Comparison of ENCODE assay signal across 8 mouse cellular contexts in genomic region chr19:45017216-45017771, GRCm38 (mm10). TPM values are rescaled to one million over a fixed set of nuclear protein-coding genes. Genes with fewer than 3 reads are reported as not detected.
DNase-seq lines count a peak whose midpoint lies in the region; ATAC-seq and TF ChIP-seq lines count a peak whose summit lies in the region.

No protein-coding gene starts in this region.

- H3K4me1 ChIP-seq in forebrain, embryonic 12.5 days = peaks cover 77% of the 10 kb centered on the region
- peaks cover 36% of the 10 kb centered on the region for H3K4me1 ChIP-seq in lung, embryonic 14.5 days (ENCODE audit: insufficient read depth)

- peak overlapping the region; percentile 79 for H3K4me2 ChIP-seq in forebrain, embryonic 12.5 days
- H3K4me2 ChIP-seq in lung, embryonic 14.5 days = peak overlapping the region; percentile 97

- peak overlapping the region; percentile 94 for H3K9ac ChIP-seq in forebrain, embryonic 12.5 days
- H3K9ac ChIP-seq in lung, embryonic 14.5 days = peak overlapping the region; percentile 91

- WGBS in forebrain, embryonic 12.5 days = 0% methylated on average over 15 of the region's 27 CpGs
- under 1% methylated on average over 24 of the region's 27 CpGs for WGBS in lung, embryonic 14.5 days

- intact Hi-C loops in heart, postnatal 14 days (cut with DNase I) = no loop called here

- DNase-seq in adrenal gland, postnatal 36 days = peak; percentile 81 to 87
- DNase-seq in heart, postnatal 14 days = peak; percentile 89 to 92
- DNase-seq in layer of hippocampus, adult 8-10 months (ENCODE audit: low spot score in 2 of 2) = peak; percentile 73 to 82
- peak; percentile 90 for DNase-seq in lung, embryonic 14.5 days
- peak; percentile 84 for DNase-seq in ovary, postnatal 36 days (ENCODE audit: low spot score)
- DNase-seq in urinary bladder, postnatal 14 days (ENCODE audit: low spot score) = peak; percentile 86

- peak overlapping the region; percentile 99 for H3ac ChIP-seq in C2C12 (ENCODE audit: control insufficient read depth, insufficient read length, low read depth)

- H3K79me3 ChIP-seq in C2C12 (ENCODE audit: low read depth) = peaks cover 38% of the 10 kb centered on the region

- H3K27ac ChIP-seq in forebrain, embryonic 12.5 days = peak overlapping the region; percentile 98
- H3K27ac ChIP-seq in lung, embryonic 14.5 days (ENCODE audit: low read depth) = peak overlapping the region; percentile 99

- no peaks in the 10 kb centered on the region for H3K27me3 ChIP-seq in C2C12 (ENCODE audit: control insufficient read depth, insufficient read depth, insufficient read length)
- H3K27me3 ChIP-seq in forebrain, embryonic 12.5 days = no peaks in the 10 kb centered on the region
- no peaks in the 10 kb centered on the region for H3K27me3 ChIP-seq in lung, embryonic 14.5 days (ENCODE audit: insufficient read depth, low read length)

- peaks cover 50% of the 10 kb centered on the region for H3K79me2 ChIP-seq in C2C12 (ENCODE audit: control insufficient read depth, insufficient read depth)

- H3K36me3 ChIP-seq in C2C12 (ENCODE audit: control insufficient read depth, insufficient read depth) = peaks cover 14% of the 10 kb centered on the region
- H3K36me3 ChIP-seq in forebrain, embryonic 12.5 days (replicated peaks) = peaks cover 15% of the 10 kb centered on the region
- peaks cover 18% of the 10 kb centered on the region for H3K36me3 ChIP-seq in lung, embryonic 14.5 days (ENCODE audit: insufficient read depth)

- peak overlapping the region; percentile 53 for H3K4me3 ChIP-seq in C2C12 (ENCODE audit: insufficient read depth, poor library complexity, severe bottlenecking)
- H3K4me3 ChIP-seq in forebrain, embryonic 12.5 days (replicated peaks) = peak overlapping the region; percentile 72
- peak overlapping the region; percentile 64 for H3K4me3 ChIP-seq in lung, embryonic 14.5 days (ENCODE audit: low read depth, low read length)

- peak; percentile 72 for ATAC-seq in forebrain, embryonic 12.5 days (ENCODE audit: low FRiP score)
- ATAC-seq in lung, embryonic 14.5 days (ENCODE audit: insufficient read depth) = peak; percentile 47

- H3K9me3 ChIP-seq in forebrain, embryonic 12.5 days = no peaks in the 10 kb centered on the region
- H3K9me3 ChIP-seq in lung, embryonic 14.5 days (ENCODE audit: low read depth, low read length) = no peaks in the 10 kb centered on the region

- TF ChIP-seq CTCF in C2C12 (IDR thresholded peaks at IDR 0.05; ENCODE audit: control insufficient read depth, insufficient read depth, insufficient read length) = peak; percentile 20
- peak; percentile 63 for TF ChIP-seq CTCF in lung, embryonic 14.5 days (IDR thresholded peaks at IDR 0.05; ENCODE audit: low read depth)

TF ChIP-seq in C2C12, 6 proteins besides CTCF, POLR2A, EP300 and RAD21:
- TF ChIP-seq FOSL1 (IDR thresholded peaks at IDR 0.05; ENCODE audit: insufficient read depth, low read length, poor library complexity, severe bottlenecking) = no peak
- TF ChIP-seq MAX (IDR thresholded peaks at IDR 0.05) = no peak
- no peak for TF ChIP-seq USF1 (IDR thresholded peaks at IDR 0.05; ENCODE audit: low read depth)
- TF ChIP-seq MYOG (IDR thresholded peaks at IDR 0.05; ENCODE audit: control insufficient read depth, extremely low read depth, insufficient read length) = no peak

RNA-seq across cellular contexts. Expression of gene Lzts2, which starts 3.1 kb away (rescaled TPM):
- polyA plus RNA-seq in C2C12 (2012; fragmentation: generic; extraction: Trizol) = 59.2 TPM
- total RNA-seq in adrenal gland, postnatal 36 days (2021) = 10 to 100 TPM; 90.4 to 95.6 TPM
- polyA plus RNA-seq in forebrain, embryonic 12.5 days (2016; fragmentation: Nextera tagmentation; extraction: Ambion mirVana) = 48.7 and 51.4 TPM in 2 replicates
- total RNA-seq in heart, postnatal 14 days (2021) = 10 to 100 TPM; 66.4 to 72.4 TPM
- total RNA-seq in layer of hippocampus, adult 8-10 months (2022) = 10 to 100 TPM; 31.0 to 38.3 (median 33.3) TPM
- polyA plus RNA-seq in lung, embryonic 14.5 days (2014; fragmentation: Nextera tagmentation; extraction: Ambion mirVana) = 68.5 and 75.4 TPM in 2 replicates

RNA-seq across cellular contexts. Expression of gene Mrpl43, which starts 11.1 kb away (rescaled TPM):
- polyA plus RNA-seq in C2C12 (2012; fragmentation: generic; extraction: Trizol) = 63.0 TPM
- total RNA-seq in adrenal gland, postnatal 36 days (2021) = 10 to 100 TPM; 49.0 to 53.6 TPM
- 71.0 and 75.8 TPM in 2 replicates for polyA plus RNA-seq in forebrain, embryonic 12.5 days (2016; fragmentation: Nextera tagmentation; extraction: Ambion mirVana)
- total RNA-seq in heart, postnatal 14 days (2021) = 10 to 100 TPM; 50.3 to 53.9 TPM
- 10 to 100 TPM; 31.8 to 45.4 (median 39.1) TPM for total RNA-seq in layer of hippocampus, adult 8-10 months (2022)
- polyA plus RNA-seq in lung, embryonic 14.5 days (2014; fragmentation: Nextera tagmentation; extraction: Ambion mirVana) = 61.3 and 63.6 TPM in 2 replicates

RNA-seq across cellular contexts. Expression of gene Twnk, which starts 11.8 kb away (rescaled TPM):
- polyA plus RNA-seq in C2C12 (2012; fragmentation: generic; extraction: Trizol) = 12.1 TPM
- total RNA-seq in adrenal gland, postnatal 36 days (2021) = 10 to 100 TPM; 30.8 to 33.0 TPM
- 23.5 and 23.9 TPM in 2 replicates for polyA plus RNA-seq in forebrain, embryonic 12.5 days (2016; fragmentation: Nextera tagmentation; extraction: Ambion mirVana)
- total RNA-seq in heart, postnatal 14 days (2021) = 10 to 100 TPM; 21.5 to 22.0 TPM
- 10 to 100 TPM; 13.3 to 16.3 (median 14.8) TPM for total RNA-seq in layer of hippocampus, adult 8-10 months (2022)
- 13.0 and 14.8 TPM in 2 replicates for polyA plus RNA-seq in lung, embryonic 14.5 days (2014; fragmentation: Nextera tagmentation; extraction: Ambion mirVana)

RNA-seq across cellular contexts. Expression of gene Pdzd7, which starts 28.2 kb away (rescaled TPM):
- polyA plus RNA-seq in C2C12 (2012; fragmentation: generic; extraction: Trizol) = 0.14 TPM
- total RNA-seq in adrenal gland, postnatal 36 days (2021) = under 1 TPM; 0.13 to 0.23 TPM
- polyA plus RNA-seq in forebrain, embryonic 12.5 days (2016; fragmentation: Nextera tagmentation; extraction: Ambion mirVana) = 0.45 and 0.50 TPM in 2 replicates
- under 1 TPM in 1 of 2 experiments, not detected in 1; 0.19 TPM for total RNA-seq in heart, postnatal 14 days (2021)
- 1 to 10 TPM; 3.1 to 3.8 (median 3.4) TPM for total RNA-seq in layer of hippocampus, adult 8-10 months (2022)
- 0.39 TPM in 2 replicates for polyA plus RNA-seq in lung, embryonic 14.5 days (2014; fragmentation: Nextera tagmentation; extraction: Ambion mirVana)

RNA-seq across cellular contexts. Expression of gene Sema4g, which starts 28.4 kb away (rescaled TPM):
- 0.30 TPM for polyA plus RNA-seq in C2C12 (2012; fragmentation: generic; extraction: Trizol)
- 1 to 10 TPM; 4.2 to 5.6 TPM for total RNA-seq in adrenal gland, postnatal 36 days (2021)
- 7.0 and 7.5 TPM in 2 replicates for polyA plus RNA-seq in forebrain, embryonic 12.5 days (2016; fragmentation: Nextera tagmentation; extraction: Ambion mirVana)
- under 1 TPM; 0.56 to 0.72 TPM for total RNA-seq in heart, postnatal 14 days (2021)
- total RNA-seq in layer of hippocampus, adult 8-10 months (2022) = 10 to 100 TPM; 25.4 to 27.7 (median 26.1) TPM
- 1.7 and 2.1 TPM in 2 replicates for polyA plus RNA-seq in lung, embryonic 14.5 days (2014; fragmentation: Nextera tagmentation; extraction: Ambion mirVana)

Comparison
In these comparisons a context has a peak if more than half of its experiments do, and no peak if none do; other contexts are left out.
1. Peak in every context shown above with its lines: DNase-seq, ATAC-seq, H3K4me3 ChIP-seq and H3K27ac ChIP-seq.